Mouse (Mus musculus) leukemia stem cell, adult 10-12 weeks (primary cell): ENCODE data around the gene Myrip. TPM values are rescaled to one million over a fixed set of nuclear protein-coding genes. Genes with fewer than 3 reads are reported as not detected.

Experiments
- polyA plus RNA-seq: library from polyadenylated mRNA; stranded (reverse); fragments of >175 nt; gene quantifications from 2 replicates; pipeline ENCODE4 v1.2.3, GENCODE M21; 2012; ENCODE audit warnings: low replicate concordance

The Myrip gene
- polyA plus RNA-seq: not detected in 2 replicates

GRCm38 (mm10) chr9:120301213-120301612, at the start of gene Myrip:
TSS of gene Myrip (plus strand) at chr9:120301513.

GRCm38 (mm10) chr9:120492010-120492399, 190.7 kb downstream of the Myrip start, which contains the start of gene Eif1b:
TSS of gene Eif1b (plus strand) at chr9:120492232.

Other genes starting within 250 kb of the Myrip start
- 0.16 and 0.40 TPM in 2 replicates for gene Cx3cr1, start 231.6 kb upstream of the Myrip start, polyA plus RNA-seq
- not detected in 2 replicates for gene Ccr8, start 209.4 kb upstream of the Myrip start, polyA plus RNA-seq
- 65.3 and 171 TPM in 2 replicates for gene Slc25a38, start 191.1 kb upstream of the Myrip start, polyA plus RNA-seq
- 749 and 24,509 TPM in 2 replicates for gene Rpsa, start 173.8 kb upstream of the Myrip start, polyA plus RNA-seq
- not detected in 2 replicates for gene Mobp, start 151.8 kb upstream of the Myrip start, polyA plus RNA-seq
- gene Eif1b, start 190.7 kb downstream of the Myrip start, polyA plus RNA-seq: 123 and 141 TPM in 2 replicates
- 0.07 TPM in 1 of 2 replicates, not detected in the other for gene Entpd3, start 238.3 kb downstream of the Myrip start, polyA plus RNA-seq